Mouse (Mus musculus) ES-Bruce4 (cell line): ENCODE data around the gene Serpinf1. TPM values are rescaled to one million over a fixed set of nuclear protein-coding genes. Genes with fewer than 3 reads are reported as not detected.

Source experiments
- H3K27ac ChIP-seq: 2 replicates; pipeline ENCODE4 v1.5.1; 2012; ENCODE audit warnings: low read length, inconsistent platforms; ENCODE audit not compliant: insufficient read depth
- H3K27me3 ChIP-seq: 2 replicates; pipeline ENCODE4 v1.6.1; 2012; ENCODE audit warnings: mild to moderate bottlenecking, low read length, inconsistent platforms; ENCODE audit not compliant: control insufficient read depth, poor library complexity, insufficient read depth, severe bottlenecking
- H3K36me3 ChIP-seq: 2 replicates; pipeline ENCODE4 v1.6.1; 2012; ENCODE audit warnings: inconsistent platforms, mild to moderate bottlenecking, low read length, moderate library complexity; ENCODE audit not compliant: control insufficient read depth, poor library complexity, insufficient read depth, severe bottlenecking
- H3K4me1 ChIP-seq: one replicate; pipeline ENCODE4 v1.8.1; 2011; ENCODE audit warnings: low read length; ENCODE audit not compliant: control insufficient read depth, insufficient read depth
- H3K4me3 ChIP-seq: 2 replicates; pipeline ENCODE4 v1.5.1; 2011; ENCODE audit warnings: low read depth, mild to moderate bottlenecking, low read length
- H3K9ac ChIP-seq: 2 replicates; pipeline ENCODE4 v1.6.1; 2012; ENCODE audit warnings: low read depth, mild to moderate bottlenecking, inconsistent platforms; ENCODE audit not compliant: poor library complexity, severe bottlenecking
- H3K9me3 ChIP-seq: replicated peaks from 2 replicates; pipeline ENCODE4 v1.6.1; 2012; ENCODE audit warnings: mild to moderate bottlenecking, low read length, inconsistent platforms; ENCODE audit not compliant: control insufficient read depth, poor library complexity, insufficient read depth, severe bottlenecking
- CTCF ChIP-seq: IDR thresholded peaks from one replicate; pipeline ENCODE4 v1.8.1; 2011; ENCODE audit warnings: low read depth, low read length
- EP300 ChIP-seq: IDR thresholded peaks from 2 replicates; pipeline ENCODE4 v1.6.1; 2011; ENCODE audit warnings: low read depth, low read length; ENCODE audit not compliant: insufficient read depth
- POLR2A ChIP-seq: IDR thresholded peaks from one replicate; pipeline ENCODE4 v1.8.1; 2011; ENCODE audit warnings: low read length; ENCODE audit not compliant: insufficient read depth
- polyA plus RNA-seq: library from polyadenylated mRNA; stranded (reverse); fragments of >200 nt; gene quantifications from 2 replicates; pipeline ENCODE4 v1.2.4, GENCODE M21; 2011; ENCODE audit warnings: low read depth; ENCODE audit not compliant: missing spikeins, insufficient read depth, insufficient read length

Gene Serpinf1
- polyA plus RNA-seq, 1 experiment = 4.9 TPM

GRCm38 (mm10) chr11:75466731-75467505 lies 44.4 kb upstream of the Serpinf1 start:
- Histone ChIP-seq H3K9me3 (no peaks in the 10 kb centered on the region), H3K36me3 (peaks cover 5% of the 10 kb centered on the region), H3K4me3 (no peak overlapping the region), H3K4me1 (no peaks in the 10 kb centered on the region), H3K27me3 (no peaks in the 10 kb centered on the region), H3K27ac (no peak overlapping the region), H3K9ac (no peak overlapping the region)
- TF ChIP-seq CTCF = peak; percentile 23
- TF ChIP-seq POLR2A = no peak
- TF ChIP-seq EP300 = no peak

- H3K36me3 ChIP-seq = peaks cover 5% of the 10 kb centered on the region
- no peak overlapping the region for H3K27ac ChIP-seq
- TF ChIP-seq EP300 (no peak), POLR2A (no peak), CTCF (no peak)
- H3K9me3 ChIP-seq = no peaks in the 10 kb centered on the region
- no peak overlapping the region for H3K9ac ChIP-seq
- H3K4me3 ChIP-seq = no peak overlapping the region
- no peaks in the 10 kb centered on the region for H3K4me1 ChIP-seq
- no peaks in the 10 kb centered on the region for H3K27me3 ChIP-seq
Measured at GRCm38 (mm10) chr11:75465051-75465450, 42.5 kb upstream of the Serpinf1 start.

DNA sequence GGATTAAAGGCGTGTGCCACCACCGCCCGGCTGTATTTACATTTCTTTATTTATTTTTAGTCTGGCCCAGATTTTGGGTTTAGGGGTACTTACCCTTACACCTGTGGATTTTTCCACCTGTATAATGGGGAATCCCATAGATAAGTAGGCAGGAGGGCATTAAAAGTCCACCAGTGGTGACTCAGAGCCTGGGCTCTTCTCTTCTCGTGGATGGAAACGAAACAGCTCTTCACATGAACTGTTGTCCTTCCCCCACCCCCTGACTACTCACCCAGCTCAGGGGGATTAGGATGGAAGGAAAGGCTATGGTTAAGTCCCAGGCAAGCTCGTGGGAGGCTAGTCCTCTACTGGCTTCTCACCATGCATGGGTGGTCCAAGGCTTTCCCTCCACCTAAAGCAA lies 41.9 kb upstream of the Serpinf1 start:
- no peak for TF ChIP-seq POLR2A
- no peak for TF ChIP-seq CTCF
- no peak for TF ChIP-seq EP300
- no peak overlapping the region for H3K4me3 ChIP-seq
- no peaks in the 10 kb centered on the region for H3K4me1 ChIP-seq
- no peak overlapping the region for H3K9ac ChIP-seq
- H3K27me3 ChIP-seq = no peaks in the 10 kb centered on the region
- no peaks in the 10 kb centered on the region for H3K9me3 ChIP-seq
- H3K36me3 ChIP-seq = peaks cover 5% of the 10 kb centered on the region
- H3K27ac ChIP-seq = no peak overlapping the region

DNA sequence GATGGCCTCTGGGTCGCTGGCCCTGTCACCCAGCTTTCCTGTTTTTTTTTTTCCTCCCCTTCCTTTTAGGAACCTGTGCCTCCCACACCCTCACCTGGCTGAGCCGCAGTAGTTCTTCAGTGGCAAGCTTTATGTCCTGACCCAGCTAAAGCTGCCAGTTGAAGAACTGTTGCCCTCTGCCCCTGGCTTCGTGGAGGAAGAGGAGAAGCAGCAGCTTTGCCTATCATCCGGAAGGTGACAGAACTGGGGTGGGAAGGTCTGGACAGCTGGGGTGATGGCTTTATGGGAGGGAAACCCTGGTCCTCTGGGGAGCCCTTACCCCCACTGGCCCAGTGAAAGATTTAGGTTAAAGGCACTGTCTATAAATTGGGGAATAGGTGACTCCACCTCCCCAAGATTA lies 41.1 kb upstream of the Serpinf1 start:
- Histone ChIP-seq H3K27me3 (no peaks in the 10 kb centered on the region), H3K36me3 (peaks cover 5% of the 10 kb centered on the region), H3K4me3 (no peak overlapping the region), H3K4me1 (no peaks in the 10 kb centered on the region), H3K9ac (peak overlapping the region; percentile 70; the same call in 1 of the 2 replicates), H3K27ac (0 out of 2 replicates have a peak overlapping the region, but pooled peaks have one; percentile 20), H3K9me3 (no peaks in the 10 kb centered on the region)
- TF ChIP-seq CTCF = no peak
- TF ChIP-seq POLR2A = no peak
- TF ChIP-seq EP300 = no peak

GRCm38 (mm10) chr11:75462865-75463336 lies 40.4 kb upstream of the Serpinf1 start:
- TF ChIP-seq EP300 (no peak), CTCF (no peak), POLR2A (no peak)
- Histone ChIP-seq H3K36me3 (peaks cover 5% of the 10 kb centered on the region), H3K4me1 (no peaks in the 10 kb centered on the region), H3K9me3 (no peaks in the 10 kb centered on the region), H3K27me3 (no peaks in the 10 kb centered on the region), H3K4me3 (peak overlapping the region; percentile 49), H3K27ac (peak overlapping the region; percentile 92), H3K9ac (peak overlapping the region; percentile 70)

DNA sequence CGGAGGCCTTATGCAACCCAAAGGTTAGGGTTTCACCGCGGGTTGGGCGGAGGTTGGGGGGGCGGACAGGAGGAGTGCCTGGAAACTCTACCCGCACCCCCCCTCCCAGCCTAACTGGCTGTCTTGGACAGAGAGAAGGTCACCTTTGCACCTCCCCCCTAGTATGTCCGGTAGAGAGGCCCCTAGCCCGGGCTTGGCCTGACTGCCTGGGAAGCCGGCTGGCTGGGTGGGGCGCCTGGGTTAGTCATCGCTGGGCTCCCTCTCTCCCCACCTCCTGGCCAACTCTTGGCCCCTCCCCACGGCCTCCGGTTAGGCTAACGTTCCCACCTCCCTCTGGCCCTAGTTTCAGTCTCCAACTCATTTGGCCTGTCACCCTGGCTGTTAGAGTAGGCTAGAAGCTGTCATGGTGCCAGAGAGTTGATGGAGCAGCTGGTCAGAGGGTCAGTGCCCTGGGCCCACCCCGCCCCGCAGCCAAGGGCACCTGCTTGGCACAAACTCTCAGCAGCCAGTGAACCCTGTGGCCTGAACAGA lies 39.8 kb upstream of the Serpinf1 start:
- peaks cover 5% of the 10 kb centered on the region for H3K36me3 ChIP-seq
- peak overlapping the region; percentile 63 for H3K4me3 ChIP-seq
- no peaks in the 10 kb centered on the region for H3K4me1 ChIP-seq
- H3K9ac ChIP-seq = peak overlapping the region; percentile 70
- no peaks in the 10 kb centered on the region for H3K27me3 ChIP-seq
- no peaks in the 10 kb centered on the region for H3K9me3 ChIP-seq
- no peak for TF ChIP-seq CTCF
- no peak for TF ChIP-seq POLR2A
- peak; percentile 57; the same call in 1 of the 2 replicates for TF ChIP-seq EP300
- H3K27ac ChIP-seq = peak overlapping the region; percentile 92
